Mouse (Mus musculus): ENCODE measurements around the gene Furin. TPM values are rescaled to one million over a fixed set of nuclear protein-coding genes. Genes with fewer than 3 reads are reported as not detected.

Furin gene
- total and polyA plus RNA-seq, 3 experiments = 1.5 to 20.9 (median 13.5) TPM

DNA sequence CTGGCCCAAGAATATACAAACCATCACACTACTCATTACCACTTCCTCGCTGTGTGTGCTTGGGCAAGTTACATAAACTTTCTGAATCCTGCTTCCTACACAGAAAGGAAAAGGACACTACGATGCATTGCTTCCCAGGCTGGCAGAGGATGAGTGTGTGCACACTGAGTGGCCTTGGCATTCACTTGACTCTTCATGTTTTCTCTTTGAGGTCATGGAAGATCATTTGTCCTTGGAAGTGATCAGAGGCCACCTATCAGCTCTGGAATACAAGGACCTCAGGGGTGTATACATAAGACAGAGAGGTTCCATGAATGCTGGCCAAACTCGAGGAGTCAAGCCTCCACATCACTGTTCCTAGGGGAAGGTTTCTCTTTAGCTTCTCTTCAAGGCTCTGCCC is 47.9 kb upstream of the Furin start:
- no peak overlapping the region for H3K27ac ChIP-seq (ENCODE audit: insufficient read depth, low read depth)
- no peak for DNase-seq (ENCODE audit: extremely low read depth)
- dilution Hi-C loops (cut with MboI; ENCODE audit: extremely low pct_ligation_motif_present, extremely low pct_unique_long_range_greater_than_20kb, low sequenced_read_pairs) = no loop called here
- no peak for TF ChIP-seq TCF12 (IDR thresholded peaks at IDR 0.05; ENCODE audit: low read depth, low read length)
- no peak for TF ChIP-seq MAFK (IDR thresholded peaks at IDR 0.05; ENCODE audit: insufficient replicate concordance, low read length)
- TF ChIP-seq PAX5 (IDR thresholded peaks at IDR 0.05; ENCODE audit: low read length) = no peak
- no peak for TF ChIP-seq RCOR1 (conservative IDR thresholded peaks at IDR 0.05; ENCODE audit: low read depth, low read length)
- TF ChIP-seq MAX (IDR thresholded peaks at IDR 0.05; ENCODE audit: low read length) = no peak
- no peak for TF ChIP-seq CTCF (conservative IDR thresholded peaks at IDR 0.05 in 1 of 2, IDR thresholded peaks at IDR 0.05 in 1 of 2; ENCODE audit: low read depth in 2 of 2, low read length in 2 of 2)
- peaks cover 36 to 78% of the 10 kb centered on the region in 2 experiments for H3K4me1 ChIP-seq (ENCODE audit: control insufficient read depth in 1 of 2, insufficient read depth in 2 of 2)
- H3K79me2 ChIP-seq (replicated peaks; ENCODE audit: control insufficient read depth, extremely low read depth, insufficient read depth, poor library complexity, severe bottlenecking) = no peaks in the 10 kb centered on the region
- H3K4me3 ChIP-seq (replicated peaks in 1 of 3; ENCODE audit: low read depth in 2 of 3, low read length in 2 of 3, poor library complexity in 1 of 3) = no peak overlapping the region
- no peak overlapping the region for H3K4me2 ChIP-seq (ENCODE audit: insufficient read depth, low read depth, poor library complexity, severe bottlenecking)
- H3K9me3 ChIP-seq (replicated peaks; ENCODE audit: low read length) = no peaks in the 10 kb centered on the region
- no peaks in the 10 kb centered on the region for H3K27me3 ChIP-seq (replicated peaks)
- no peak overlapping the region for H3K9ac ChIP-seq (ENCODE audit: insufficient read depth, low read depth)
- in situ Hi-C loops (cut with MboI; ENCODE audit: low pct_ligation_motif_present, low pct_unique_long_range_greater_than_20kb, low sequenced_read_pairs) = no loop called here
- peaks cover 8 to 53% of the 10 kb centered on the region in 2 experiments for H3K36me3 ChIP-seq (replicated peaks in 1 of 2; ENCODE audit: control insufficient read depth in 1 of 2, insufficient read depth in 1 of 2, low read length in 1 of 2)

DNA sequence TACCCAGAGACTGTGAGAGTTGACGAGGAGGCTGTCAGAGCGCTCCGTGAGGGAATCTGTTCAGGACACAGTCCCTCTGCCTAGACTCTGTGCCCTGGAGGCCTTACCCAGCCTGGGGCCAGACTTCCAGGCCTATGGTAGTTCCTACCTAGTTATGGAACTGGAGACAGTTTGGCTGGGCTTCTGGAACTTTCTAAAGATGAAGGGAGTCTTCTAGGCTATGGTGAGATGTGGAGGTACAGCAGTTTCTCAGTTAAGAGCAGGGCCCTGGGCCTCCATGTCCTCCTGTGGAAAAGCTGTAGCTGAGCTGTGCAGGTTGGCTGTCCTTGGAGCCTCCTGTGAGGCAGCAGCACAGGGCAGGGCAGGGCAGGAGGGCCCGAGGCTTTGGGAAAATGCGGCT is 47.0 kb upstream of the Furin start:
- dilution Hi-C loops (cut with MboI; ENCODE audit: extremely low pct_ligation_motif_present, extremely low pct_unique_long_range_greater_than_20kb, low sequenced_read_pairs) = no loop called here
- in situ Hi-C loops (cut with MboI; ENCODE audit: low pct_ligation_motif_present, low pct_unique_long_range_greater_than_20kb, low sequenced_read_pairs) = no loop called here
- Histone ChIP-seq H3K36me3 (replicated peaks in 1 of 2; ENCODE audit: control insufficient read depth in 1 of 2, insufficient read depth in 1 of 2, low read length in 1 of 2) (peaks cover 8 to 44% of the 10 kb centered on the region in 2 experiments), H3K27ac (ENCODE audit: insufficient read depth, low read depth) (no peak overlapping the region), H3K4me2 (ENCODE audit: insufficient read depth, low read depth, poor library complexity, severe bottlenecking) (no peak overlapping the region), H3K27me3 (replicated peaks) (no peaks in the 10 kb centered on the region), H3K4me1 (ENCODE audit: control insufficient read depth in 1 of 2, insufficient read depth in 2 of 2) (peaks cover 30 to 69% of the 10 kb centered on the region in 2 experiments), H3K9me3 (replicated peaks; ENCODE audit: low read length) (no peaks in the 10 kb centered on the region), H3K4me3 (replicated peaks in 1 of 3; ENCODE audit: low read depth in 2 of 3, low read length in 2 of 3, poor library complexity in 1 of 3) (no peak overlapping the region), H3K9ac (ENCODE audit: insufficient read depth, low read depth) (no peak overlapping the region), H3K79me2 (replicated peaks; ENCODE audit: control insufficient read depth, extremely low read depth, insufficient read depth, poor library complexity, severe bottlenecking) (no peaks in the 10 kb centered on the region)
- DNase-seq (ENCODE audit: extremely low read depth) = no peak
- no peak for TF ChIP-seq MAX (IDR thresholded peaks at IDR 0.05; ENCODE audit: low read length)
- no peak for TF ChIP-seq POLR2AphosphoS2 (IDR thresholded peaks at IDR 0.05; ENCODE audit: low read depth, low read length)
- no peak for TF ChIP-seq CHD2 (IDR thresholded peaks at IDR 0.05; ENCODE audit: low read length)

DNA sequence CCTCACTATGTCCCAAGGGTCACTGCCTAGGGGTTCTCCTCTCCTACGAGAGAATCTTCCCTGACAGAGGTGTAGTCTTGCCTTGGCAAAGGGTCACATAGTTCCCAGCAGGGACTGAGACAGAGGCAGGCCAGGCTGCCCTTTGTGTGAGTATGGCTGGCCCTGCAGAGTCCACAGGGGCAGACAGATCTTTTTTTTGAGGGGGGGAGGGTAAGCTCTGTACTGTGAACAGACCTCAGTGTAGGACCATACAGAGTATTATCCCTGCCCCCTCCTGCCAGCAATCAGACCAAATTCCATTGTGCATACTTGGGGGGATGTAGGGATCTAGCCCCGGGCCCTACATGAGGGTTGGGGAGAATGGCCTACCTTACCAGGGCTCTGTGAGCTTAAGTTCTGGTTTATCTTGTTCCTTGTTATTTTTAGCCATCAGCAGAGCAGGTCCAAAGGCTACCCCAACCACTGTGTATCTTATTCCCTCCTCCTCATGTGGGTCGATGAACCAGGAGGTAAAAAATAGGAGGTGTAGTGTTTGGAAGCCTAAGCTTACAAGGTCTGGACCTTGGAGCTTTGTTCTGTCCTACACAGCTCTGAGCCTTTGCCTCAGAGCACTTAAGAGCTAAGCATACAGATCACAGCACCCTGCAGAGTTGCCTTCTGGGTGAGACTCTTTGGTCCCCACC is 46.5 kb upstream of the Furin start:
- no peak for DNase-seq (ENCODE audit: extremely low read depth)
- TF ChIP-seq RAD21 (IDR thresholded peaks at IDR 0.05; ENCODE audit: low read depth, low read length) = no peak
- TF ChIP-seq ELF1 (IDR thresholded peaks at IDR 0.05; ENCODE audit: low read depth, low read length) = no peak
- no peak for TF ChIP-seq POLR2A (IDR thresholded peaks at IDR 0.05; ENCODE audit: low read depth, low read length)
- TF ChIP-seq PAX5 (IDR thresholded peaks at IDR 0.05; ENCODE audit: low read length) = no peak
- no peak for TF ChIP-seq NRF1 (IDR thresholded peaks at IDR 0.05; ENCODE audit: low read depth, low read length)
- TF ChIP-seq MAX (IDR thresholded peaks at IDR 0.05; ENCODE audit: low read length) = no peak
- no peak for TF ChIP-seq RCOR1 (conservative IDR thresholded peaks at IDR 0.05; ENCODE audit: low read depth, low read length)
- no peak overlapping the region for H3K27ac ChIP-seq (ENCODE audit: insufficient read depth, low read depth)

More for the DNA sequence above, 46.5 kb upstream of the Furin start:
- Histone ChIP-seq H3K9me3 (replicated peaks; ENCODE audit: low read length) (no peaks in the 10 kb centered on the region), H3K4me2 (ENCODE audit: insufficient read depth, low read depth, poor library complexity, severe bottlenecking) (no peak overlapping the region), H3K79me2 (replicated peaks; ENCODE audit: control insufficient read depth, extremely low read depth, insufficient read depth, poor library complexity, severe bottlenecking) (no peaks in the 10 kb centered on the region), H3K4me3 (replicated peaks in 1 of 3; ENCODE audit: low read depth in 2 of 3, low read length in 2 of 3, poor library complexity in 1 of 3) (no peak overlapping the region), H3K36me3 (replicated peaks in 1 of 2; ENCODE audit: control insufficient read depth in 1 of 2, insufficient read depth in 1 of 2, low read length in 1 of 2) (peaks cover 4 to 39% of the 10 kb centered on the region in 2 experiments), H3K27me3 (replicated peaks) (no peaks in the 10 kb centered on the region), H3K4me1 (ENCODE audit: control insufficient read depth in 1 of 2, insufficient read depth in 2 of 2) (peaks cover 25 to 68% of the 10 kb centered on the region in 2 experiments), H3K9ac (ENCODE audit: insufficient read depth, low read depth) (no peak overlapping the region)
- in situ Hi-C loops (cut with MboI; ENCODE audit: low pct_ligation_motif_present, low pct_unique_long_range_greater_than_20kb, low sequenced_read_pairs) = no loop called here
- dilution Hi-C loops (cut with MboI; ENCODE audit: extremely low pct_ligation_motif_present, extremely low pct_unique_long_range_greater_than_20kb, low sequenced_read_pairs) = no loop called here
